Mouse (Mus musculus) right cerebral cortex, postnatal 4 days (tissue): ENCODE data around the gene Zdhhc17.
A peak's percentile ranks its signal among the peaks of the same experiment; 100 is the strongest.

Source experiments
- DNase-seq: peaks from one replicate; pipeline ENCODE4 v3.0.0-alpha.2; 2022

Gene Zdhhc17

DNA sequence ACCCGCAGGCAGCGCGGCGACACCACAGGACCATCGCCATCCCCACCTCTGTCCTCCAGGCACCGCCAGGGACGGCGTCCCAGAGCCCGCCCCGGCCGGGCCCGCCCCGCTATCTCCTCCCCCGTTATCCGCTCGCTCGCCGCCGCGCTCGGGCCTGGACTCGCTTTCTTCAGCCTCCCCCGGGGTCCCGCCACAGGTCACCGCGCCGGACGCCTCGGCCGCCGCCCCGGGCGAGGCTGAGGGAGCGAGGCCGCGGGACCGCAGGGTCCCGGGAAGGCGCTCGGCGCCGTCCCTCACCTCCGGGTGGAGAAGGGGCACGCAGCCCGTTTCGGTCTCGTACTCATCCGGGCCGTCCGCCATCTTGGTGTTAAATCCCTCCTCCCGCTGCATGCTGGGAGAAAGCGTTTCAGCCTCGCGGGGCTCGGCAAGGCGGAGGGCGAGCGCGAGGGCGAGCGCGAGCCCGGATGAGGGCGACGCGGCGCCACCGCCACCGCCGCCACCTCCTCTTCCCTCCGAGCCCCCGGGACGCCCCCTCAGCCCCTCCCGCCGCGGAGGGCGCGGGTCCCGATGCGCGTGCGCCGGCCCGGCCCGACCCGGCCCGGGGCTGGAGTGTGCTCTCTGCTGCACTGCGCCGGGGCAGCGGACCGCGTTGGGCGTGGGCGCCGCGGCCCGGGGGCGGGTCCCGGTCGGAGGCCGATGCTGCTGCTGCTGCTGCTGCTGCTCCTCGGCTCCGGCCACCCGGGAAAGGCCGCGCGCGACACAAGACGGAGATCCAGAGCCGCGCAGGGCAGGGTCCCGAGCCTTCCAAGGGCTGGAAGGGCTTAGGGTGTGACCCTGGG lies at the start of gene Zdhhc17:
Gene Zdhhc17 (minus strand): TSS at position 500 of the 839 bp plus-strand sequence.
- peak; percentile 86 for DNase-seq

DNA sequence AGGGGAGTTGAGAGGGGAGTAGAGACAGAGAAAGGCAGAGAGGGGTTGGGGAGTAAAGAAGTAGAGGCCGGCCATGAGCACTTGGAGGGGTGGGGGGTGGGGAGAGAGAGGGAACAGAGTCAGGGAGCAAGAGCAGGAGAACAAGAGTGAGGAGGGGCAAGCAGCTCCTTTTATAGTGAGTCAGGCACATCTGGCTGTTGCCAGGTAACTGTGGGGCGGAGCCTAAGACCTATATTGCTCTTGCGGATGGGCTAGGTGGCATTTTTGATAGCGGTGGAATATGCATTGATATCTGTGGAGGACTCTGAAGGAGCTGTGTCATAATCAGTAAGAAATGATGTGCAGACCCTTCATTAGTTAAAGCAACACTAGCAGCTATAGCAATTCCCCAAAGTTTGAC lies 45.8 kb upstream of the Zdhhc17 start:
- DNase-seq = no peak

GRCm38 (mm10) chr10:111051606-111052005 lies 41.7 kb upstream of the Zdhhc17 start:
- no peak for DNase-seq

GRCm38 (mm10) chr10:111050511-111050910 lies 40.6 kb upstream of the Zdhhc17 start:
- no peak for DNase-seq

GRCm38 (mm10) chr10:111050061-111050460 lies 40.1 kb upstream of the Zdhhc17 start:
- no peak for DNase-seq

DNA sequence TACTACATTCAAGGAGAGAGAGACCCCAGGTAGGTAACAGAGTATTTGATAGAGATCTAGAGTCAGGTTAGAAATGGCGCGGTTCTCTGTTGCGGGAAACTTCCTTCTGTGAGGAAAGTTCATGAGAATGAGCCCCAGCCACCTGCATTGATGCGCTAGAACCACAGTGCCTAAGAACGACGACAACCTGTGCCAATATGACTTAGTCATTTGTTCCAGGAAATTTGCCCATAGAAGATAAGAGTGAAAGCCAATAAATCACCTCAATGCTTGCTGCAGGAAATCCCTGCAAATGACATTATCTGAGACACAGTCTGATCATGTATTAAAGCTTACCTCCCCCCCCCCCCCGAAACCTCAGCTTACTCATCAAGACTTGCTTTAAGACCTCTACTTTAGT lies 38.0 kb upstream of the Zdhhc17 start:
- DNase-seq = no peak

DNA sequence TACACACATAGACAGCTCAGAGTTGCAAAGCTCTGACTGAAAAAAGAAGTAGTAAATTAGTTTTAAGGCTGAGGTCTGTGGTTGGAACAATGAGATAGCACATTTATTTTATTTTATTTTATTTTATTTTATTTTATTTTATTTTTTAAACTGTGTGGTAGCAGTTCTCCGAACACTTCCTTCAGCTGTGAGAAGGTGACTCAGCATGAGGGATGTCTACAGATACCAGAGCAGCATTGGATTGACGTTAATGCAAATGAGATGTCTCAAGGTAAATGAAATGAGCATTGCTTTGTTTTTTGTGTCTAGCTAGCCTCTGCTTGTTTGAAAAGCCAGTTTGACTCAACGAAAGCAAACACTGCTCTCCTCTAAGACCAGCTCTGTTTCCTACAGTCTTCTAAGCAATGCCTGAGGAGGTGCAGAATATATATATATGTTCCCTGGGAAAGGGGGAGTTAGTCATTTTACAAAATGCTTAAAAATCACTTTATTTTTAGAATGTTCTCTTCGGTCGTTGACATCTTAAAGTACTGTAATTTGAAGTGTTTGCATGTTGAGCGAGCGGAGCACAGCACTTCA lies 30.2 kb upstream of the Zdhhc17 start:
- DNase-seq = no peak

DNA sequence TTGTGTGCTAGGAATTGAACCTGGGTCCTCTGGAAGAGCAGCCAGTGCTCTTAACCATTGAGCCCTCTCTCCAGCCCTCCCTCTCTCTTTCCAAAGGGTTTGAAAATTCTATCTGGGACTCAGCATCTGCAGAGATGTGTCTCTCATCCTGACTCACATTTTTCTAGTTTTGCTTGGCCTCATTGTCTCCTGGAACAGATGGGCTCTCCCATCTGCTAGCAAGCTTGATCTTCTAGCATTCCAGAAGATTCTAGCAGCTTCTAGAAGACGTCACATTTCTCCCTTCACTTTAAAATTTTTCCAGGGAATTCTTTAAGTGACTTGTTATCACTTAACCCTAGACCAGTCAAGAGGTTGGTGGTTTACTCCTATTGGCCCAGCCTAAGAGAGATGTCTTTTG lies 26.9 kb upstream of the Zdhhc17 start:
- no peak for DNase-seq

GRCm38 (mm10) chr10:111035134-111035533 lies 25.2 kb upstream of the Zdhhc17 start:
- no peak for DNase-seq

DNA sequence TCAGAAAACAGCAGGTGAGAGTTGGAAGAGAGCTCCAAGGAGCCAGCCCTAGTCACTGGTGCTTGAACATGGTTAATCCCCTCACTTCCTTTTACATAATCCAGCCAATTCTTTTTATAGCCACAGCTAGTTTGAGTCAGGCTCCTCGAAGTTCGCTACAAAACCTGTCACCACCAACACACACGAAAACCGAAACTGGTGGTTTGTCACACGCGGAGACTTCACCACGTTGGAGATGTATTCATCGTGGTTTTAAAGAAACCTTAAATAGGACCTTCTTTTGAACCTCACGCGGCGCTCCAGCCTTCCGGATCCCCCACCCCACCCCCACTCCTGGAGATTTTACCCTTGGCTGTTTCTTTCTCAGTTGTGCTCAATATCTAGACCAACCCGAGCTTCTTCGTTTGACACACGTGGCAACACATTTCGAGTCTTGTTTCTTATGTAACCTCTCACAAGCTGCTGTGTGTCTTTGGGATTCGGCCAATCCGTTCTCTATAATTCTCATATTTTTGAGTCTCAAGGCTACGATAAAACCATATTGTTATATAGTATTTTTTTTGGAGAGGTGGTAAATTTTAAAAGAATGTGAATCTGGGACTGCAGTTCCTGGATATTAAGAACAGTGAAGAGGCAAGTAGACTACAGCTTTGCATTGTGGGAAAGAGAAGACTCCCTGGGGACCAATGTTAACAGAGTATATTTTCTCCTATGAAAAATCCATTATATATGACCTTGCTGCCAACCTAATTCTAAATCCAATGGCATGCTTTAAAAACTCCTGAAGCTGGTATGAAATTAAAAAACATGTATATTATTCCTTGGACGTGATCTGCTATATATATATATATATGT lies 21.8 kb upstream of the Zdhhc17 start:
- peak; percentile 28 for DNase-seq

DNA sequence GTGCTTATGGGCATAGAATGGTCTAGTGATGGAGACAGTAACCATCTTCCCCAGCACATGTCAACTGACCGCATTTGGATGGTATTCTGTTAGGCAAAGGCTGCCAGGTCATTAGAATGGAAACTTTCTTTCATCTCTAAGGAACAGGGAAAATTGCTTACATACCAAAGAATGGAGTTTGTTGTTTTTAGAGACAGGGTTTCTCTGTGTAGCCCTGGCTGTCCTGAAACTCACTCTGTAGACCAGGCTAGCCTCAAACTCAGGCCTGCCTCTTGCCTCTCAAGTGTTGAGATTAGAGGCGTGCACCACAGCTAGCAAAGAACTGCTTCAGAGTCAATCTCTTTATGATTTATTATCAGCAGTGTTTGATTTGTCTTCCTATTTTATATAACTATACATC lies 20.9 kb upstream of the Zdhhc17 start:
- no peak for DNase-seq

DNA sequence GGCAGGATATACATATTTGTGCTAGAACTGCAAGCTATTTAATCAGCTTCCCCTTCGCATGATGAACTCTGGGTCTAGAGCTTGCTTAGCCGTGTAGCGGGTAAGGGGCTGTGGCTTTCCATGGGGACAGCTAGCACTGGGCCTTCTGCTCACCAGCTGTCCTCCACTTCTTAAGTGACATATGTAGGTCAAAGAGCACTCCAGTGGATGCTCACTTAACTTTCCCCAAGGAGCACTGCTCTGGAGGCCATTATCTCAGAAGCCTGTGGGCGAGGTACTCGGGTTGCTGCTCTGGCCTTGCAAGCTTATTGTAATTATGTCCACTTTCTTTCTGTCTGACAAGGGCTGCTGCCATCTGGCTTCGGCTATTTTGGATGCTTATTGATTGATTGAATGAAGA lies 16.2 kb upstream of the Zdhhc17 start:
- no peak for DNase-seq

GRCm38 (mm10) chr10:111024746-111025145 lies 14.8 kb upstream of the Zdhhc17 start:
- no peak for DNase-seq

GRCm38 (mm10) chr10:111014476-111014875 lies 4.5 kb upstream of the Zdhhc17 start:
- DNase-seq = peak; percentile 30

DNA sequence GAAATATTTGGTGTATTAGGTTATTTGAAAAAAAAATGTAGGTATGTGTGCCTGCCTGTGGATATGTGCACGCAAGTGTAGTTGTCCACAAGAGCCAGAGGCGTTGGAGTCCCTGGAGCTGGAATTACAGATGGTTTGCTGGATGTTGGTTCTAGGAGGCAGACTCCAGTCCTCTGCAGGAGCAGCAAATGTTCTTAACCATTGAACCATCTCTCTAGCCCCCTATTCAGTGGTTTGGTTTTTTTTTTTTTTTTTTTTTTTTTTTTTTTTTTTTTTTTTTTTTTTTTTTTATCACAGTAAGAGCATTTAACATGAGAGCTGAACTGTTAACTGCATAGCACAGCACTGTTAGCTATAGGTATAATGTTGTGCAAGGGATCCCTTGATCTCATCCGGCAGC lies 3.3 kb upstream of the Zdhhc17 start:
- DNase-seq = no peak

- DNase-seq = no peak
Measured at GRCm38 (mm10) chr10:111012496-111013038, 2.6 kb upstream of the Zdhhc17 start.

GRCm38 (mm10) chr10:111011226-111011765 lies 1.4 kb upstream of the Zdhhc17 start:
- no peak for DNase-seq

- DNase-seq = peak; percentile 16
Measured at GRCm38 (mm10) chr10:111010480-111011225, 713 bp upstream of the Zdhhc17 start.

- no peak for DNase-seq
Measured at GRCm38 (mm10) chr10:111009113-111009640, 763 bp downstream of the Zdhhc17 start.

DNA sequence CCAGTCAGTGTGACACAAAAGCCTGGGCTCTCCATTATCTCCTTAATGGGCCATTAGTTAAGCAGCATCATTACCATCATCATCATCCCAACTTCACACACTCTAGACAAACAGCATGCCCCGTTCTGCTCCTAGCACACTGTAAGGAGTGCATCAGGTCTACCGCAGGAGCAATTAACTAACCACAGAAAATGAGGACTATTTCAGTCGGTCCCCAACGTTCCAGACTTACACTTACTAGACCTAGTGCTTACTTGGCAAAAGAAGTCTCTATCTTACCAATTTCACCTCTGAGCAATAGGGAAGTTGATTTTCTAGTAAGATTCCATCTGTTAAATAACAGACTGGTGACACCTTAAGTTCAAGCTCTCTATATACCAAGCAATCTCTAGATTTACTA lies 2.3 kb downstream of the Zdhhc17 start:
- no peak for DNase-seq

- no peak for DNase-seq
Measured at GRCm38 (mm10) chr10:111005611-111006488, 4.1 kb downstream of the Zdhhc17 start.
